Mouse (Mus musculus) splenic B cell, adult 2 months (primary cell): ENCODE data around the gene Slc23a2.
A peak's percentile ranks its signal among the peaks of the same experiment; 100 is the strongest.

Source experiments
- DNase-seq: peaks from one replicate; pipeline ENCODE4 v3.0.0-alpha.2; 2011; ENCODE audit warnings: low read depth, low spot score
- H3K27me3 ChIP-seq: 2 replicates; pipeline ENCODE4 v1.6.1; 2012; ENCODE audit warnings: mild to moderate bottlenecking, low read length, moderate library complexity, mixed read lengths; ENCODE audit not compliant: control insufficient read depth, poor library complexity, insufficient read depth, severe bottlenecking
- H3K36me3 ChIP-seq: 2 replicates; pipeline ENCODE4 v1.6.1; 2012; ENCODE audit warnings: mild to moderate bottlenecking, low read length, moderate library complexity, mixed read lengths; ENCODE audit not compliant: control insufficient read depth, poor library complexity, insufficient read depth, severe bottlenecking

The Slc23a2 gene

DNA sequence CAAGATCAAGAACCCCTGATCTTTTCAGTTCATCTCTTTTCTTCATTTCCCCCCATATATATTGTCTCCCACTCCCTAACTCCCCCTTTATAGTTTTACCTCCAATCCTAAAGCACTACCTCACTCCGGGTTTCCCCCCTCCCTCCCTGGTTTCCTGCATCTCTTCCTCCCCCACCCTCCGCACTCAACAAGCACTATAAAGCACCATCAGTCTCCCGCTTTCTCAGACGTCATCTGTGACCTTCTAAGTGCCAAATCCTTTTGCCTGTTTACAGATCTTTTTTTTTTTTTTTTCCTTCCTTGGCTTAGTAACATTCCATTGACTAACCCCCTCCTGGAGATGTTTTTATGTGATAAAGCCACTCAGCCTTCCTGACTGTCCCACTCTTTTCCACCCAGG is 1.6 kb upstream of the Slc23a2 start:
- Histone ChIP-seq H3K27me3 (no peaks in the 10 kb centered on the region; the same call in 1 of the 2 replicates), H3K36me3 (0 out of 2 replicates have a peak, but pooled peaks cover 1% of the 10 kb centered on the region)
- DNase-seq, result no peak

DNA sequence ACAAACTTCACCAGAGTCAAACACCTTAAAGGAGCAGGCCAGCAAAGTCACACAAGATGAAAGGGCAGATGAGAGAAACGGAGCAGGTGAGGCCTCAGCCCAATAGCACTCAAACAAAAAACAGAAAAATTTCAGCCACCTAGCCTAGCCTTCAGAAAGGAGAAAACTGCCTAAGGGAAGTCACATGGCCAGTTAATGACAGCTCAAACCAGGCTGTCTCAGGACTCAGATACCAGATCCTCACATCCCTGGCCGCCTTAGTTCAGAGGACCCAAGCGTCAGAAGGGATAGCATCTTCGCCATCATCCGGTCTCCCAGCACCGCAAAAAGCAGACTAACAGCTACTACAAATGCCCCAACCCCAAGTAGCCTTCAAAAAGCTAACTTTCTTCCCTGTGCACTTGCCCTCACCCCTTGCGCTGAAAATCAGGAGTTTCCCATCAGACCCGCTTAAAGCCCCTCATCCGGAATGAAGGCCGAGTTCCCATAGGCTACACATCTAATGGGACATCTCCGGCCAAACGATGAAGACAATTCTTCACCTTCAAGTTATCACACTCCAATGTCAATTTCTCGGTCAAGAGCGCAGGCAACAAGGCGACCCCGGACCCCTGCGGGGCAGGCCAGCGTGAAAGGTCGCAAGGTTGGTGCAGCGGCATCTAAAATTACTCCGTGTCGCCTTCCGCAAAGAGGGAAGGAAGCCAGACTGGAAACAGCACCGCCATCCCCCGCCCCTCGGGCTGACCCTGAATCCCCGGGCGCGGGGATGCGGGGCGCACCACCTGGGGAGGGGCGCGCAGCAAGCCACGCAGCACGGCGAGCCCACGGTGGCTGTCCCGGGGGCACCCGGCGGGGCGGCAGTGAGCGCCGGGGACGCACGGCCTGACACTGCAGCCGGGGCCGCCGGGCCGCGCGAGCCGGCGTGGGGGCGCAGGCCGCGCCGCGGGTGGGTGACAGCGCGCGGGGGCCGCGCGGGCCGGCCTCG is 673 bp downstream of the Slc23a2 start:
- DNase-seq, result peak; percentile 12
- Histone ChIP-seq H3K36me3 (0 out of 2 replicates have a peak, but pooled peaks cover 1% of the 10 kb centered on the region), H3K27me3 (no peaks in the 10 kb centered on the region; the same call in 1 of the 2 replicates)

DNA sequence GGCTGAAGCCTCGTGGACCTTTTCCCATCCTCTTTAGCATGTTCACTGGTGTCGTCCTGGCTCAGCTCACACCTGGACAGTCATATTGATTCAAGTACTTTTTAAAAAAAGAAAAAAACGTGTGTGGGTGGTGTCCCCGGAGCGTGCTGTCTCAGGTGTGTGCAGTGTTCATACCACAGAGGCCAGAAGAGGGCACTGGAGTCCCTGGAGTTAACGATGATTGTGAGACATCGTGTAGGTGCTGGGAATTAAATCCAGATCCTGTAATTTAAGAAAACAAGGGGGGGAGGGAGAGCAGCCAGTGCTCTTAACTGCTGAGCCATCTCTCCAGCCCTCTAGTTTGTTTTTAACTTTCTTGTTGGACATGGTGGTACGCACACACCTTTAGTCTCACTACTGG is 2.3 kb downstream of the Slc23a2 start:
- no peak for DNase-seq
- Histone ChIP-seq H3K36me3 (0 out of 2 replicates have a peak, but pooled peaks cover 1% of the 10 kb centered on the region), H3K27me3 (no peaks in the 10 kb centered on the region; the same call in 1 of the 2 replicates)

DNA sequence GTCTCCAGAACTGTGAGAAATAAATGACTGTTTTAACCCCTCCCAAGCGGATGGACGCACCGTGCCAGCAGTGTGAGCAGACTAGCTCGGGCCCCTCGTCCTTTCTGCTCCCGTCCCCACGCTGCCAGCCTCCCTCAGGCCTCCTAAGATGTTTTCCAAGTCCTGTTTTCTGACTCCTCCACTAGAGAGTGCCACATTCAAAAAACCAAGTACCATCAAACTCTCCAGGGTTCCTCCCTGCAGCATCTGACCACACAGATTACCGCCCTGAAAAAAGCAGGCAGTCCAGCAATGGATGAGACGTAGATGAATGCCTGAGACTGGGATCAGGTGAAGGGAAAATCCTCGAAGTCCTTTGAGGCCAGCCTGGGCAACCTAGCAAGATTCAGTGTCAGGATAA is 4.4 kb downstream of the Slc23a2 start:
- DNase-seq, result no peak
- 0 out of 2 replicates have a peak, but pooled peaks cover 1% of the 10 kb centered on the region for H3K36me3 ChIP-seq
- H3K27me3 ChIP-seq, result no peaks in the 10 kb centered on the region

DNA sequence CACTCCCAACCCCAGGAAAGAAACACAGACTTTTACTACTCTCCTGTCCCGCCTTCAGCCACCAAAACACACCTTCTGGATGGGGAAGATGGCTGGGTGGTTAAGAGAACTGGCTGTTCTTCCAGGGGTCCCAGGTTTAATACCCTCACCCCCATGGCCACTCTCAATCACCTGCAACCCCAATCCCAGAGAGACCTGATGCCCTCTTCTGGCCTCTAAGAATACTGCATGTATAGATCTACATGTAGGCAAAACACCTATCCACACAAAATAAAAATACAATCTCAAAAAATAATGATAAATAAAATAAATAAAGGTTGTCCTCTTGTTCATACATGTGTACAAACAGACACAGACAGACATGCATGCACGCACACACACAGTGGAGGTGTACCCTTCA is 5.8 kb downstream of the Slc23a2 start:
- DNase-seq, result peak; percentile 43
- Histone ChIP-seq H3K36me3 (0 out of 2 replicates have a peak, but pooled peaks cover 1% of the 10 kb centered on the region), H3K27me3 (no peaks in the 10 kb centered on the region)

DNA sequence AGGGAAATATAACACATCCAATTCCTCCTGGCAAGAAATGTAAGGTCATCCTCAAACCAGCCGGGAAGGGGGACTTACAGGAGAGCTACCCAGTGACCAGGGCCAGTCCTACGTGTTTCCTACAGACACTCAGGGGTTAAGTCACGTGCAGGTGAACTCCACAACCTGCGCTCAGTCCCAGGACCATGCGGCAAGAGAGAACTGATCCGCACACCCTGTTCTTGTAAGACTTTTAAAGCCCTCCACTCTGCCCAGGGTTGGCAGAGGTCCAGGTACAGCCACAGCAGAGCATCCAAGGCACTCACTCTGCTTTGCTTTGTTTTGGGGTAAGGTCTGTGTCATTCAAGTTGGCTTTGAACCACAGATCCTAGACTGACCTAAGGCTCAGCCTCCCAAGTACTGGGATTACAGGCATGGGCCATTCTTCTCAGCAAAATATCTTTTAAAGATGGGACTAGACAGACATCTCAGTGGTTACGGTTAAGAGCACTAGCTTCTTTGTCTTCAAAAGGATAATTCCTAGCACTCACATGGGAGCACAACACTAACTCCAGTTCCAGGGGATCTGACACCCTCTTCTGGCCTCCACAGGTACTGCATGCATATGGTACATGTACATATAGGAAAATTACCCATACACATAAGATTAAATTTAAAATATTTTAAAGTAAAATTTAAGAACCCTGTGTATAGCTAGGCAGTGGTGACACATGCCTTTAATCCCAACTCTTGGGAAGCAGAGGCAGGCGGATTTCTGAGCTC is 8.9 kb downstream of the Slc23a2 start:
- peak; percentile 34 for DNase-seq
- Histone ChIP-seq H3K36me3 (no peaks in the 10 kb centered on the region), H3K27me3 (no peaks in the 10 kb centered on the region)

DNA sequence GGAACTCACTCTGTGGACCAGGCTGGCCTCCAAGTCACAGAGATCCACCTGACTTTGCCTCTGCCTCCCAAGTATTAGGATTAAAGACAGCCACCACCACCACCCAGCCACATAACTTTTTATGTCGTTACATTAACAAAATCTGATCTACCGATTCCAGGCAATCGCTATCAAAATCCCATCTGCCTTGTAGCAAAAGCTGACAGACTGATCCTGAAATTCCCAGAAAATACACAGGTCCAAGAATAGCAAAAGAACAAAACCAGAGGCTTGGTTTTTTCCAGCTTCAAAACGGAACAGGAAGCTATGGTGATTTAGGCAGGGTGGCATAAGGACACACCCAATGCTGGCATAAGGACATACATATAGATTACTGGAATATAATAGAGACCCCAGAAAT is 10.2 kb downstream of the Slc23a2 start:
- Histone ChIP-seq H3K27me3 (no peaks in the 10 kb centered on the region), H3K36me3 (no peaks in the 10 kb centered on the region)
- DNase-seq, result no peak

DNA sequence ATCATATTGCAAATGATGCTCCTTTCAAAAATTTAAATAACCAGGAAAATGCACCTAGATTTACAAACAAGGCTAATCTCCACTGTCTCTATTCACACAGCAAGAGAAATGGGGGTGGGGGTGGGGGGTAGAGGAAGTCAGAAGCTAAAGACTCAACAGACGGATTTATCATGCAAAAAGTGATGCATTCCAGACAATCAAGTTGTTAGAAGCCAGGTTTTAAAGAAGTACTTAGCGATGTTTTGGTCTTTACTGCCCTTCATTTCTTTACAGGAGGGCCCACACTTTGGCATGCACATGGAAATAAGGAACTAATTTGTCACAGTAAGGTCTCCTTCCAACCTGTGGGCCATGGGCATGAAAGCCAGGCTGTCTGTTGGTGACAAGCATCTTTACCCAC is 11.5 kb downstream of the Slc23a2 start:
- Histone ChIP-seq H3K27me3 (no peaks in the 10 kb centered on the region), H3K36me3 (no peaks in the 10 kb centered on the region)
- DNase-seq, result no peak

DNA sequence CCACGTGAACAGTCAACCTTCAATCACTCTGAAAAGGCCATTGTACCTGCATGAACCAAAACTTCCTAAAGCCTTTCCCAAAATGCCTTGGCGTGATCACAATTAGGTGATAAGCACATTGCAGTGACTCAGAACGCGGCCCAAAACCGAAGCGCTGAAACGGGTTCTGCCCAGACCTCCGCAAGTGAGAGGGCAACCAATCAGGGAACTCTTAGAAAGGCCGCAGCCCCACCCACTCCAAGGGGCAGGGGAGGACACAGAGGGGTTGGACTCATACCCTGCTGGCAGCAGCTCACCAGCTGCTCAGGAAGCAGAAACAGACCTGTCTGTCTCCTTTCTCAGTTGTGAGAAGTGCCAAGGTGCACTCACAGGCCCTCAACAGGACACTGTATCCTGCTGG is 13.6 kb downstream of the Slc23a2 start:
- no peaks in the 10 kb centered on the region for H3K27me3 ChIP-seq
- H3K36me3 ChIP-seq, result no peaks in the 10 kb centered on the region
- peak; percentile 54 for DNase-seq

DNA sequence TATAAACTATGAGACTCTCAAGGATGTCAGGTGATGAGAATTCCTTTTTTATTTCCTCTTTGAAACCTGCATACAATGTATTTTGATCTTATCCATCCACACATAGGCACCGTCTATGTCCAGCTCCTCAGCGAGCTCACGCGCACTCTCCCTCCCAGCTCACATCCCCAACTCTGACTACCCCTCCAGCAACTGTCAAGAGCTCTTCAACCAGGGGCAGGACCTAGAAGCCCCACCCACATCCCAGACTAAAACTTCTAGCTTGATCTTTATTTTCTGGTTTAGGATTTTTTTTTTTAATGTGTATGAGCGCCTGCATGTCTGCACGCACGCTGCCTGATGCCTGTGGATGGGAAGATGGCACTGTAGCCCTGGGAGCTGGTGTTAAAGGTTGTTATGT is 14.9 kb downstream of the Slc23a2 start:
- no peaks in the 10 kb centered on the region for H3K36me3 ChIP-seq
- DNase-seq, result no peak
- no peaks in the 10 kb centered on the region for H3K27me3 ChIP-seq

DNA sequence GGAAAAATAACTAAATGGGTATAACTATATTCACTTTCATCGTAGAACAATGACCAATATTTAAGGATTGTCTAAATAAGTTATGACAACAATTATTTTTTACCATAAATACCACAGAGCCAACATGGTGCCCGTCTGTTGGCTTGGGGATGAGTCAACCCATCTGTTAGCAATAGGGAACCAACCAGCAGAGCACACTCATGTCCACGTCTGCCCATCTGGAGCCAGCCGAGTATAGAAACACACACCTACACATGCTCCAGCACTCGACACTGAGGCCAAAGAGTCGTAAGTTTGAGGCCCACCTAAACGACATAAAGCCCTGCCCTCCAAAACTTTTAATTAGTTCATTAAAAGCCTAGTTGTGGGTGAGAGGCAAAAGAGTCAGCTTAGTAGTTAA is 15.7 kb downstream of the Slc23a2 start:
- H3K27me3 ChIP-seq, result no peaks in the 10 kb centered on the region
- H3K36me3 ChIP-seq, result no peaks in the 10 kb centered on the region
- DNase-seq, result no peak

DNA sequence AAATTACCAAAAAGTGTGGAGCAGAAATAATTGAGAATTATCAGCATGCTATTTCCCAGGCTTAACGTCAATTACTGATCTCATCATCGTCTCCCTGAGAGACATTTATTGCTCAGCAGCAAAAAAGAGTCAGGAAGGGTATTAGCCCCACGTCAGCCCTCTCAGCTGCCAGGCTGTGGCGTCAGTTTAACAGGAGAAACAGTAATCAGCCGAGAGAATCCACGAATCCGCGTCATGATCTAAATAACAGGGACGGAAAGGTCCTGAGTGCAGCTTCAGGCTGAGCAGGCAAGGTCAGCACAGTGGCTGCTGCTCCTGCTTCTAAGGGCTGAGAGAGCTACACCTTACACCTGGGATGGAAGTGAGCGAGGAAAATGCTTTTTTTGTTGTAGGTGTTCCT is 17.0 kb downstream of the Slc23a2 start:
- no peaks in the 10 kb centered on the region for H3K36me3 ChIP-seq
- no peak for DNase-seq

DNA sequence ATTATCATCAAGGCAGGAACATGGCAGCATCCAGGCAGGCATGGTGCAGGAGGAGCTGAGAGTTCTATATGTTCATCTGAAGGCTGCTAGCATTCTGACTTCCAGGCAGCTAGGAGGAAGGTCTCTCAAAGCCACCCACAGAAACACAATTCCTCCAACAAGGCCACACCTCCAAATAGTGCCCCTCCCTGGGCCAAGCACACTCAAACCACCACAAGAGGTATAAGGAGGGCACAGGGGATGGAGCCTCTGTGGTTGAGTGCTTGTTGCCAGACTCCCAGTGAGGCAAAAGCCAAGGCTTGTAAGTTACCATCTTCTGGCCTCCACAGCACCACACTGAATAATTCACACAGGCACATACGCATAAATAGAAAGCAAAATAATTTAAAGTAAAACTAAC is 18.6 kb downstream of the Slc23a2 start:
- H3K36me3 ChIP-seq, result no peaks in the 10 kb centered on the region
- no peak for DNase-seq
- no peaks in the 10 kb centered on the region for H3K27me3 ChIP-seq

More for the DNA sequence above, 17.0 kb downstream of the Slc23a2 start:
- H3K27me3 ChIP-seq, result no peaks in the 10 kb centered on the region

DNA sequence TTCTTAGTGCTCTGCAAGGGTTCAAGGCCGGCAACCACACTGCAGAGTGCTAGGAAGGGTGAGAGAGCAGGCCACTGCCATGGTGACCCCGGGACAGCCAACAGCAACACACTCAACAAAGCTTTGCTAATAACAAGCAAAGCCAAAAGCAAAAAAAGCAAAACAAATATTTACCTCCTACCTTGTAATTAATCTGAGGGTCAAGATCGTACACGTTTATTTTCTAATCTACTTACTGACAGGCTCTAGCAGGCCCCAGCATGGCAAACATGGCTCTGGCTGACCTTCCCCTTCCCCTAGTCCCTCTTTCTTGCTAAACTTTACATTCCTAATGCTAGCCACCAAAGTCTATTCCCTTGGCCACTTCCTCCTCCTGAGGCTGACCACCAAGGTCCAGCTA is 21.8 kb downstream of the Slc23a2 start:
- H3K36me3 ChIP-seq, result no peaks in the 10 kb centered on the region
- no peaks in the 10 kb centered on the region for H3K27me3 ChIP-seq

DNA sequence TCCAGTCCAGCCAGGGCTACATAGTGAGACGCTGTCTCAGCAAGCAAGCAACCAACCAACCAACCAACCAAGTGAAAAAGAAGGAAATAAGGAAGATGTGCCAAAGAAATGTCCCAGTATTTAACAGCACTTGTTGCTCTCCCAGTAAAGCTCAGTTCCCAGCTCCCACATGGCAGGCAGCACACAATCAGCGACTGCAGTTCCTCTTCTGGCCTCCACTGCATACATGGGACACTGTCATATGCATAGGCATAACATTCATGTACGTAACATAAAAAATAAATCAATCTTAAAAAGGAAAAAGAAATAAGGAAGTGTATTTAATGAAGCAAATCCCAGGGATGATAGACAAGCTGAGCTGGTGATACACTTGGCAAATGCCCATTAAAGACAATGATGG is 23.9 kb downstream of the Slc23a2 start:
- DNase-seq, result no peak
- Histone ChIP-seq H3K27me3 (no peaks in the 10 kb centered on the region), H3K36me3 (no peaks in the 10 kb centered on the region)

More for the DNA sequence above, 21.8 kb downstream of the Slc23a2 start:
- no peak for DNase-seq
